Mouse (Mus musculus) stomach, postnatal 0 days (tissue): ENCODE measurements at regions not wholly inside any gene's neighbourhood (a gene's known extent, or its start where the extent isn't known, plus 50 kb on each side); places are given as distances from the start of the nearest gene placed in this dataset.

Experiments used
- ATAC-seq: fragments of 200-750 bp; cut with Nextera tagmentation; 2 replicates; pipeline ENCODE4 v1.8.0; 2017; ENCODE audit not compliant: low FRiP score, low TSS enrichment
- DNase-seq: peaks from one replicate; pipeline ENCODE4 v3.0.0-alpha.2; 2016; ENCODE audit warnings: low spot score
- H3K27ac ChIP-seq: fragments of 300-500 bp; sonication (generic); replicated peaks from 2 replicates; pipeline ENCODE4 v1.5.1; 2014; ENCODE audit warnings: mild to moderate bottlenecking, control low read depth
- H3K27me3 ChIP-seq: fragments of 300-500 bp; sonication (generic); 2 replicates; pipeline ENCODE4 v1.6.1; 2014; ENCODE audit warnings: low read length; ENCODE audit not compliant: control insufficient read depth, insufficient read depth
- H3K36me3 ChIP-seq: fragments of 300-500 bp; sonication (generic); 2 replicates; pipeline ENCODE4 v1.6.1; 2014; ENCODE audit warnings: low read length, mixed read lengths; ENCODE audit not compliant: control insufficient read depth, insufficient read depth
- H3K4me1 ChIP-seq: fragments of 300-500 bp; sonication (generic); replicated peaks from 2 replicates; pipeline ENCODE4 v1.6.1; 2014; ENCODE audit warnings: antibody characterized with exemption; ENCODE audit not compliant: control insufficient read depth, insufficient read depth
- H3K4me2 ChIP-seq: fragments of 300-500 bp; sonication (generic); replicated peaks from 2 replicates; pipeline ENCODE4 v1.6.1; 2014; ENCODE audit warnings: low read depth, mild to moderate bottlenecking, control low read depth, moderate library complexity
- H3K4me3 ChIP-seq: fragments of 300-500 bp; sonication (generic); 2 replicates; pipeline ENCODE4 v1.5.1; 2014; ENCODE audit warnings: low read depth, low read length, control low read depth
- H3K9ac ChIP-seq: fragments of 300-500 bp; sonication (generic); 2 replicates; pipeline ENCODE4 v1.6.1; 2014; ENCODE audit warnings: mild to moderate bottlenecking, low read length, control low read depth, mixed read lengths
- H3K9me3 ChIP-seq: fragments of 300-500 bp; sonication (generic); 2 replicates; pipeline ENCODE4 v1.6.1; 2016; ENCODE audit warnings: low read length; ENCODE audit not compliant: control insufficient read depth
- CTCF ChIP-seq: IDR thresholded peaks from 2 replicates; pipeline ENCODE4 v1.5.1; 2016; ENCODE audit warnings: antibody characterized with exemption, low read depth, mild to moderate bottlenecking, moderate library complexity
- EP300 ChIP-seq: optimal IDR thresholded peaks from 2 replicates; pipeline ENCODE3; 2016; ENCODE audit warnings: antibody characterized with exemption
- WGBS: fragments of 180-500 bp; shearing (Covaris S2); extraction: QIAGEN DNeasy Blood & Tissue Kit; methylation state at CpG from one replicate; pipeline ENCODE4 v1.1.7; 2014; 5-methylcytosine and 5-hydroxymethylcytosine counted together

DNA sequence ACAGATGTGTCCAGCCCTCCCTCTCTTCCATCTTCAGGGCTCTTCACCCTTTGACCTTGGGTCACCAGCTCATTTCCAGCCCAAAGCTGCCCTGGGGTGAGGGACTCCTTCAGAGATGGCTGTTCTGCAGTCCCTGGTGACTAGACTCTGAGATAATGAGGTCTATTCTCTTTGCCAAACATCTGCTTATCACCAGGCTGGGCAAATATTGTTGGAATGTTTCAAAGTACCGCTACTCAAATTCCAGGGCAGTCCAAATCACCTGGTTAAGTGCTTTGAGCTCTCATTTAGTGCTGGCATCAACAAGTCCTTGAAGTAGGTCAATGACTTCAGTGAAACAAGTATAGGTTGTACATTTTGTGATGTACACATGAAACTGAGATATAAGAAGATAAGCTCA is 57.3 kb upstream of the Zfp648 start:
- Histone ChIP-seq H3K9me3 (no peaks in the 10 kb centered on the region), H3K4me1 (peaks cover 1% of the 10 kb centered on the region; the same call in 1 of the 2 replicates), H3K9ac (no peak overlapping the region), H3K27ac (no peak overlapping the region), H3K27me3 (no peaks in the 10 kb centered on the region), H3K4me2 (no peak overlapping the region), H3K36me3 (no peaks in the 10 kb centered on the region), H3K4me3 (no peak overlapping the region)
- TF ChIP-seq EP300 (no peak), CTCF (no peak)
- ATAC-seq = no peak
- 35% methylated on average over 1 of the region's 1 CpGs for WGBS
- DNase-seq = no peak

DNA sequence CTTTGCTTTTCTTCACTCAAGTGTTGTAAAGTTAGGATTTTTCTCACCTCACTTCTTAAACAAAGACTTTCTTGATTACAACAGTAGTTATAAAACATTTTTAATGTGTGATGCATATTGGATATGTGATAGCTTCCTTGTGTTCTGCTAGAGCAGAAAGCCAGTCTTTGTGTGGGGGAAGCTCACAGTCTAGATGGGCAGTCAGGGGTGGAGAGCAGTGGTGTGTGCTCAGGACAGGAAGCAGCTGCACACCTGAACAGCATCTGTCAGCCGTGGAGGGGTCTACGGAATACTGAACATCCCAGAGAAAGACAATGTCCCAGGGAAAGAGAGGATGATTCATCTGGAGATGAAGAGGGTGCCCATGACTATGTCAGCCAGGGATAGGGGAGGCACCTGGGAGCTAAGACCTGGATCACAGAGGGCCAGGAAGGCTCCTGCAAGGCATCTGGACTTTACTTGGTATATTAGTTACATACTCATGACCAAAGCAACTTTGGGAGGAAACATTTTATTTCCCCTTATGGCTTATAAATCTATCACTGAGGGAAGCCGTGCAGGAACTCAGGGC is 53.9 kb upstream of the Zfp648 start:
- DNase-seq = no peak
- no peaks in the 10 kb centered on the region for H3K36me3 ChIP-seq
- no peaks in the 10 kb centered on the region for H3K9me3 ChIP-seq
- H3K9ac ChIP-seq = no peak overlapping the region
- no peak overlapping the region for H3K4me2 ChIP-seq
- no peak overlapping the region for H3K27ac ChIP-seq
- no peak for ATAC-seq
- 62% methylated on average over 3 of the region's 3 CpGs for WGBS
- TF ChIP-seq EP300 = no peak
- TF ChIP-seq CTCF = no peak
- H3K4me1 ChIP-seq = peaks cover 9% of the 10 kb centered on the region; the same call in 1 of the 2 replicates
- no peaks in the 10 kb centered on the region for H3K27me3 ChIP-seq
- no peak overlapping the region for H3K4me3 ChIP-seq

DNA sequence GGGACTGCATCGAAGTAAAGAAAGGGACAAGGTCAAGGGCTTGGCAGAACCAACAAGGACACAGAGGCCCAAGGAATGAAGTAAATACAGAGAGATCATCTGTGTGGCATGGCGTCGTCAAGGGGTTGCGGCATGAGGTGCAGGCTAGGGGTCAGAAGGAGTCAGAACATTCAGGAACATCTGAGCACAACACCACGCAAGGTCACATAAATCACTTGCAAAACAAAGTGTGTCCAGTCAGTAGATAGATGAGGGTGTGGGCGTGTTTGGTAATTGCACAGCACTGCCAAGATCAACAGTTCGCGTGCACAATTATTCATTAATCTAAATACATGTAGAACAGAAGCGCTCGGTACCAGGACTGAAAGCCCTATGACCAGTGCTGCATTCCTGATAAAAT is 52.0 kb upstream of the Zfp648 start:
- H3K27me3 ChIP-seq = no peaks in the 10 kb centered on the region
- peak; percentile 88 for ATAC-seq
- TF ChIP-seq CTCF (no peak), EP300 (peak; percentile 31)
- H3K9me3 ChIP-seq = no peaks in the 10 kb centered on the region
- H3K4me3 ChIP-seq = no peak overlapping the region
- DNase-seq = peak; percentile 72
- H3K4me2 ChIP-seq = no peak overlapping the region
- peaks cover 9% of the 10 kb centered on the region; the same call in 1 of the 2 replicates for H3K4me1 ChIP-seq
- WGBS = 28% methylated on average over 10 of the region's 10 CpGs
- no peak overlapping the region for H3K9ac ChIP-seq
- H3K36me3 ChIP-seq = no peaks in the 10 kb centered on the region
- H3K27ac ChIP-seq = peak overlapping the region; percentile 81

DNA sequence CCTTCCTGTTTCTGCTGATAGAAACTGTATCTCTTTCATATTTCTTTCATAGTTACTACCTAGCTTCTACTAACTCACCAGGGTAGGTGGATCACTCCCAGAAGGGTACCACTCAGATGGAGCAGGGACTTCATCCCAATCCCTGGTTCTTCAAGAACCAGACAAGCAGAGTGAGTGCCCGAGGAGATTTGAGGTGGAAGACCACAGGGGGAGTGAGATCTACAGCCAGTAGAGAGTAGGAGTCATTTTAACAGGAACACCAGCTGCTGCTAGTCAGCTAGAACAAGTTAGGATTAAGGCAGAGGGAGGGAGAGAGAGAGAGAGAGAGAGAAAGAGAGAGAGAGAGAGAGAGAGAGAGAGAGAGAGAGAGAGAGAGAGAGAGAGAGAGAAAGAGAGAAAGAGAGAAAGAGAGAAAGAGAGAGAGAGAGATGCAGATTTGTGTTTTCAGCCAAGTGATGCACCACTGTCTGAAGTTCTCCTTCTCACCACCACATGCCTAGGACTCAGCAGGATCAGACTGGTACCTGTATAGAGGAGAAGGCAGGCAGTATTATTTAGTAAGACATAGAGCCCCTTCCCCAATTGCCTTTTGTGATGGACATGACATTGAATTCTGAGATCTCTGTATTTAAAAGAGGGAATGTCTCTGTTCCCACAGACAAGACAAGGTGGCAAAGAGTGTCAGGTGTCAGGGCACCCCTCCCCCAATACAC is 51.4 kb upstream of the Zfp648 start:
- Histone ChIP-seq H3K36me3 (no peaks in the 10 kb centered on the region), H3K9ac (no peak overlapping the region), H3K4me2 (peak overlapping the region; percentile 32; the same call in 1 of the 2 replicates), H3K4me3 (no peak overlapping the region), H3K9me3 (no peaks in the 10 kb centered on the region), H3K27me3 (no peaks in the 10 kb centered on the region), H3K4me1 (peaks cover 9% of the 10 kb centered on the region; the same call in 1 of the 2 replicates), H3K27ac (peak overlapping the region; percentile 88)
- TF ChIP-seq CTCF = no peak
- peak; percentile 2; the same call in 1 of the 2 replicates for ATAC-seq
- WGBS = 23% methylated on average over 1 of the region's 1 CpGs
- DNase-seq = no peak

DNA sequence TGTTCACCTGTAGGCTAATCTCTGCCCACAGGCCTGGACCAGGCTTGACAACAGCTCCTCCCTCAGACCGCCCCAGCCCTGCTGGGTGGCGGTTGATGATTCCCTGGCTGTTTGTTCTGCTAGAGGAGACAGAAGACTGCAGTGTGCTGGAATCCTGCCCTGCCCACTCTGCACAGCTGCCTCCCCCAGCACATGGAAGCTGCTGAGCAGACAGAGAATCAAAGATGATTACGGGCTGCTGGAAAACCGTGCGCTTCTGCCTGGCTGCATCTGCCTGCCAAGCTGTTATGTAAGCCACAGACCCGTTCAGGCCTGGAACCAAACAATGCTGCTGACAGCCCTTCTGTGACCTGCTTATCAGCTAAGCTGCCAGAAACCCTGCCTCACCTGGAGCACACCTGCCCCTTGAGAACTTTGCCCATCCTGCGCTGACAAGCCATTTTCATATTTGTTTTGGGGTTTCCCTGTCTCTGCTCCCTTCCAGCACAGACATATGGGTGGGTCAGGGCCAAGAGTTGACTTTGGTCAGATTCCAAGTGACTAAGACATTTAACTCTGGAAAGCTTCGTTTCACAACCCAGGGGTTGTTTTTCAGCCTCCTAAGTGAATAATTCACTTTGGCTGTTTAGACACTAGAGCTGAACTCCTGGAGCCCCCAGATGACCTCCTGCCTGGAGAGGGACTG is 50.7 kb upstream of the Zfp648 start:
- DNase-seq = peak; percentile 78
- Histone ChIP-seq H3K4me1 (peaks cover 9% of the 10 kb centered on the region; the same call in 1 of the 2 replicates), H3K27me3 (no peaks in the 10 kb centered on the region), H3K4me2 (peak overlapping the region; percentile 32), H3K27ac (peak overlapping the region; percentile 88), H3K9me3 (no peaks in the 10 kb centered on the region), H3K36me3 (no peaks in the 10 kb centered on the region), H3K9ac (no peak overlapping the region), H3K4me3 (no peak overlapping the region)
- peak; percentile 84 for ATAC-seq
- 12% methylated on average over 8 of the region's 8 CpGs for WGBS
- TF ChIP-seq CTCF (peak; percentile 41; the same call in 1 of the 2 replicates), EP300 (peak; percentile 16)
